Mouse (Mus musculus): ENCODE results near the gene Kansl2.

The Kansl2 gene

GRCm38 (mm10) chr15:98497631-98498030 is 36.4 kb downstream of the Kansl2 start:
- DNase-seq (ENCODE audit: low spot score) = no peak

GRCm38 (mm10) chr15:98492102-98492501 is 42.0 kb downstream of the Kansl2 start, which contains the start of gene Olfr279:
TSS of gene Olfr279 (plus strand) at chr15:98492402.
- no peak for DNase-seq (ENCODE audit: low spot score)

- no peak for DNase-seq (ENCODE audit: low spot score)
Observed at GRCm38 (mm10) chr15:98491332-98491731, 42.7 kb downstream of the Kansl2 start.

- DNase-seq (ENCODE audit: low spot score) = no peak
Observed at GRCm38 (mm10) chr15:98486433-98487021, 47.5 kb downstream of the Kansl2 start.

DNA sequence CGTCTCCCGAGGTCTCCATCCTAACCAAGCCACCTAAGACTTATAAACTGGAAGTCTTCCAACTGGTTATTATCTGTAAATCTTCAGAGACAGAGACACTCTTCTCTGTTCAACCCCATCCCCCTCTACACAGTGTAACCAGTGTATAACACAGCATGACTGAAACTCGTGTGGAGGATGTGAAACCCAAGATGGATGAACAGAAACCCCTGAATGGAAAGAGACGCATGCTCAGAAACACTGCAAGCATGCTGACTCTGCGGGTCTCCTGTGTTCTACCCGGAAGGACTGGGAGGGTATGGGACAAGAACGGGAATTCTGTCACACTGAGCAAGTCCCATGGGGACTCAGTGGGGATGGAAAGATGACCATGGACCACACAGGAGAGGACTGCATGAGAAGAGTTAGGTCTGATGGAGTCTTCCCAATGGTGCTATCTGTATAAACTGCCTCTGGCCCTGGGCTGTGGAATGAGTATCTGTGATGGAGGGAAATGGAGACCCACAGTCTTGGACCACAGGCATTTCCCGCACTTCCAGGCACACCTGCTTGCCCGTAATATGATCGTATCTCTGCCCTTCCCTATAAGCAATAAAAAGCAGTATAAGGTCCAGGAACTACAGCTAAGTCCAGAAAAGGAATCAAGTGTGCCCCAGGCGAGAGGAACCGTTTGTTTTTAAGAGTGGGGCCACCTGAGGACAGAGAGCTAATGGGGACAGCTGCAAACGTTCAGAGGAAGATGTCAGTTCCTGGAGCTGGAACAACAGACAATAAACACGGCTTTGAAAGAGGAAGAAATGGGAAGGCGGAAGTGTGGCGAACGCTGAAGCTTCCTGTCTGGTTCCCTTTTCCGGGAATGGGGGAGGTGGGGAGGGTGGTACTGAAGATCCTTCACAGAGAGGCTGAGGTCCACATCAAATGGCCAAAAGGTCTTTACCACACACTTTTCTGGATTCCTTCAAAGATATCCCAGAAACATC is 49.9 kb downstream of the Kansl2 start:
- DNase-seq (ENCODE audit: low spot score) = no peak

- DNase-seq (ENCODE audit: low spot score) = no peak
Observed at GRCm38 (mm10) chr15:98482701-98483100, 51.4 kb downstream of the Kansl2 start, which contains the start of gene Lalba. TSS of gene Lalba (minus strand) at chr15:98482721.

DNA sequence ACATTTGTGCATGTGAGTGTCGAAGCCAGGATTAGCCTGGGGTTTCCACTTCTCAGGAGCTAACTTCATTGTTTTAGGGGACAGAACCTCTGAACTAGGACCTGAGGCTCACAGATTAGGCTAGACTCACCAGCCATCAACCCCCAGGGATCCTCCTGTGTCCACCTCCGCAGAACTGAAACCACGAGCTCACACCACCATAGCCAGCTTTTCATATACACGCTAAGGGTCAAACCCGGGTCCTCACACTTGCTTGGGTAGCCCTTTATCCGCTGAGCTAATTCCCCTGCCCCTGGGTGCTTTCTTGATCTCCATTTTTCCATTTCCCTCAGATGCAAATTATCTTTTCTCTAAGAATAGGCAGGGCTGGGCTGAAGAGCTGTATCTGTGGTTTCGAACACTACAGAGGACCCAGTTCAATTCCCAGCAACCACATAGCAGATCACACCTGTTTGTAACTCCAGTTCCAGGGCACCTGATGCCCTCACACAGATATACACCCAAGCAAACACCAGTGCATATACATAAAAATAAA is 54.4 kb downstream of the Kansl2 start:
- DNase-seq (ENCODE audit: low spot score) = no peak

DNA sequence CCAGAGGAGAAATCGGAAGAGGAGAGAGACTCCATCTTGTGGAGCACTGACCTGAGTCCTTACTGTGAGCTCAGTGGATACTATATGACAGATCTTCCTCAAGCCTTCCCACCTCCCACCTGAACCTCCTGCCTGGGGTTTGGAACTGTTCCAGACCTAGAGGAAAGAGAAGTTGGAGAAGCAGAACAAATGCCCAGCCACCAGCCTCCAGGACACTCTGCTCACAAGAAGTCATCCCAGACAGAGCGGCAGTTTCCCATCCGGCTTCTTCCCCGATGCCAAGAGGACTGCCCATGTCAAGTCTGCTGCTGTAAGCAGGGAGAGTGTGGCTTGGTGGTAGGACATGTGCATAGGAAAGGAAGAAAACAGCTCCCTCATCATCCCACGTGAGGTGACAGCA is 57.8 kb downstream of the Kansl2 start:
- DNase-seq (ENCODE audit: low spot score) = no peak

GRCm38 (mm10) chr15:98475382-98475781 is 58.7 kb downstream of the Kansl2 start:
- DNase-seq (ENCODE audit: low spot score) = peak; percentile 40

DNA sequence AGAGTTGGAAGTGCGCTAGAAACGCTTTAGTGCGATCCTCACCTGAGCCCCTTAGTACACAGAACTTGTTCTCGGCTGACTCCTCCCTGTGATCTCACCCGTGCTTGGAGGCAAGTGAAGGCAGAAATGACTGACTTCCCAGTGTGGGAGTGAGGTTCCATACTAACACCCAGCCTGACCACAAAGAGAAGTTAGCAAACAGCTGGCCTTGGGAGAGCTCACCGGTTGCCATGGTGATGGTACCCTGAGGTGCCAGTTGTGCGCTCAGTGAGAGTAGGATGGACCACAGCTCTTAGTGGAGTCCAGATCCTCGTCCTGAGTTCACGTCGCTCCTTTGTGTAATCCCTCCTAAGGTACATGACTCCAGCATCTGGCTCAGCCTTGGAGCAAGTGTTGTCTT is 59.1 kb downstream of the Kansl2 start:
- no peak for DNase-seq (ENCODE audit: low spot score)

DNA sequence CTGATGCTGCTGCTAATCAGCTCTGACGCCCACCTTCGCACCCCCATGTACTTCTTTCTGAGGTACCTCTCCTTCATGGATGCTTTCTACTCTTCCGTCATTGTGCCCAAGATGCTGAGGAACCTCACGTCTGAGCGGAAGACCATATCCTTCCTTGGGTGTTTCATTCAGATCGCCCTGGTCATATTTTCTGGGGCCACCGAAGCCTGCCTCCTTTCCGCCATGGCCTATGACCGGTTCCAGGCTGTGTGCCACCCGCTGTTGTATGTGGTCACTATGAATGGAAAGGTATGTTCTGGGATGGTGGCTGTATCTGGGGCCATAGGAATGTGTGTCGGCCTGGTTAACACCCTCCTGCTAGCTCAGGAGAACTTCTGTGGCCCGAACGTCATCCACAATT is 62.5 kb downstream of the Kansl2 start:
- no peak for DNase-seq (ENCODE audit: low spot score)

GRCm38 (mm10) chr15:98469596-98469995 is 64.5 kb downstream of the Kansl2 start, which contains the start of gene OR5BS1P:
TSS of gene OR5BS1P (plus strand) at chr15:98469896.
- no peak for DNase-seq (ENCODE audit: low spot score)

Data from adipocyte (in vitro differentiated cells).